Mouse (Mus musculus) frontal cortex, postnatal 14 days (tissue): ENCODE results near the gene Cdc5l.
"Not testable (repeated sequence)": the region's sequence is repeated elsewhere in the genome, so short reads cannot be mapped to it uniquely, and the experiment has no call there.

Experiments used
- DNase-seq, 2 experiments: peaks; one replicate each; pipeline ENCODE4 v3.0.0; 2022; ENCODE audit warnings: low spot score in 2 of 2

Gene Cdc5l

GRCm38 (mm10) chr17:45445923-45446322 lies 12.4 kb upstream of the Cdc5l start:
- DNase-seq = no peak

DNA sequence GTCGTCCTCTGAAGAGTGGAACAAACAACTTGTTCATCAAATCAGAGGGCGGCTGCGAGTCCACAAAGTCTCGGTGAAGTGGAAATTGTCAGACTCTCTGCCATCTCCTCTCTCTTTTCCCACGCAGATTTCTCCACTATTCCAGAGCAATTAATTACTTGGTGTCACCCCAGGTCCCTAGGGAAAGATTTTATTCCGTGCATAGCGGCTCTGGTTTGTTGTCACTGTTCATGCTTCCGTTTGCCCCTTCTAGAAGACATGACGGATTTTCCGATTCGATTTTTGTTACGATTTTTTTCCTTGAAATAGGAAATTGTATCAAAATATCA lies 689 bp upstream of the Cdc5l start:
- DNase-seq = no peak

DNA sequence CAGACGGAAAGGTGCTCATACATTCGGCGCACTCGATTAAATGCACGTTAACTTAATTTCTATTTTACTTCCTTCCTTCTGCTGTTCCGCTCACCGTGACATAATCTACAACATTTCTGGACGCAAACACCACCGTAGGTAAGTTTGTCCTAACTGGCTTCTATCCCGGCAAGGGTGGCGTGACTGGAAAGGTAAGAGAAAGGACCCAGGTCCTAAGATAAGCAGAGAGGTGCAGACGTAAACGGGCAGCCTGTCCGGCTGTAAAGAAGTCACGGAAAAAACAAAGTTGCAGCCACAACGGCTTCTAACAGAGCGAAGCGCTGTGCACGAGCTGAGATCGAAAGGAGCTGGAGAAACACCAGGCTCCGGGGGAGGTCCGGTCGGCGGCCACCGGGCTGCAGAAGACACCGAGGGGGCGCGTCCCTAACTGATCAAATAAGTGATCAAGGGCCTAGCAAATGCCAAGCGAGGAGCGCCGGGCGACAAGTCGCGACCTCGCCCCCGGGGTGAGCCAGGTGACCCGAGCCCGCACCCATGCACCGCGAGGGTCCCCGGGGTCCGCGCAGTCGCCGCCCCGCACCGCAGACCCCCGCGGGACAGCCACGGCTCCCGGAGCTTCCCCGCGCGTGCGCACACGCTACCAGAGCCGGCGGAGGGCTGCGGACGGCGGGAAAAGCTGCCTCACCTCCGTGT lies 685 bp downstream of the Cdc5l start:
- DNase-seq = peak in 1 of 2 experiments; percentile 48

DNA sequence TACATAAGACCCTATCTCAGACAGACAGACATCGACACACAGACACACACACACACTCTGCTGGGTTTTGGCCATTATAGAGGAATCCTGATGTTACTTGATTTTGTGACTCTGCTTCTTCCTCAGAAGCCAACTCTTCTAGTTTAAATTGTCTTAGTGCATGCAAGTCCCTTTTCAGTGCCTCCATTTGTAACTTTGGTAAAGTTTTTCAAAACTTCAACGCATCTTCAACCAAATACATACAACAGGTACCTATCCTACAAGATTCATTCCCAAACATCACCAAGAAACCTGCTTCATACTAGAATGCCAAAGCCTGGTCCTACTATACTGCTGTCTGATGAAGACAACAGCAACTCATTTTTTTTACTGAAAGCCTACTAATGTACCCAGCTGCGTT lies 1.5 kb downstream of the Cdc5l start:
- no peak for DNase-seq

- DNase-seq = no peak
These were observed 16.1 kb downstream of the Cdc5l start for GRCm38 (mm10) chr17:45417387-45417786.

DNA sequence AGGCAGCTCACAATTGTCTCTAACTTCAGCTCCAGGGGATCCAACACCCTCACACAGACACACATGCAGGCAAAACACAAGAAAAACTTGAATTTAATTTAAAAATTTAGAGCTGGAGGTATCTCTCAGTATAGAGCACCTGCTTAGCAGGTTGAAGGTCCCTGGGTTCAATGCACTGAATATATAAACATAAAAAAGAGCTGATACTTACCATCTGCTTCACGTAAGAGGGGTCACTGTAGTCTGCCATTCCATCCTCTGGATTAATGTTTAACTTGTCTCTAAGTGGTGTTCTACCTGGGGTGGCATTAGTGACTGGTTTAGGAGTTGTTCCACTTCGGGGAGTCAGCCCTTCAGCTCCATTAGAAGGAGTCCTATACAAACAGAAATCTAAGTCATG lies 21.9 kb downstream of the Cdc5l start:
- not testable (repeated sequence) for DNase-seq

DNA sequence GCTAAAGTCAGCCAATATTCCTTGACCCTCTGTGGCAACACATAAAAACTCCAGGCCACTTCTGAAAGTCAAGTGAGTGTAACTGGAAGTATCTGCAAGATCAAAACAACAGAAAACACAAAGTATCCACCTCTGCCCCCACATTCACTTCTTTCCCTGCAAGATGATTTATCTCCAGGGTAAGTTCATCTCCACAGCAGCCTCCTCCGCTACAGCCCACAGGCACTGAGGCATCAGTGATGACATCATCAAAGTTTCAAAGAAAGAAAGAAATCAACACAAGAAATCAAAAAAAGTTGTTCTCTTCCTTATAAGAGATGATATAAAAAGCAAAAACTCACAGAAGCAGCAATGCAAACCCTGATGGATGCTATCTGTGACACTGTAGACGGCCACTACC lies 24.8 kb downstream of the Cdc5l start:
- no peak for DNase-seq

GRCm38 (mm10) chr17:45406281-45406680 lies 27.3 kb downstream of the Cdc5l start:
- no peak for DNase-seq

DNA sequence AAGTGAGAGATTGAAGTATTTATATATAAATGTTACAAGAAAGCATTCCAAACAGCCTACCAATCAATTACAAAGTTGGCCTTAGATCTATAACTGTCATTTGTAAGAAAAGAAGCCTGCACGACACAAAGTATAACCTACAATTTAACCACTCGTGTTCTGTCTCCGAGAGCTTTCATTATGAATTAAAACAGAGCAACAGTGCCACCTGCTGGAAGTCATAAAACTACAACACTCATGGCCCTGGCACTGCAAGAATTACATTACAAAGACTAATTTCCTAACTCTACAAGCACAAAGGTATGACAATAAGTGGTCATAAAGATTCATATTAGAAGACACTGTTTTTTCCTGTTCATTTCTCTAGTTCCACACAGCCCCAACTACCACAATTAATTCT lies 30.3 kb downstream of the Cdc5l start:
- peak in 1 of 2 experiments; percentile 47 for DNase-seq

GRCm38 (mm10) chr17:45402601-45403000 lies 30.9 kb downstream of the Cdc5l start:
- no peak for DNase-seq

DNA sequence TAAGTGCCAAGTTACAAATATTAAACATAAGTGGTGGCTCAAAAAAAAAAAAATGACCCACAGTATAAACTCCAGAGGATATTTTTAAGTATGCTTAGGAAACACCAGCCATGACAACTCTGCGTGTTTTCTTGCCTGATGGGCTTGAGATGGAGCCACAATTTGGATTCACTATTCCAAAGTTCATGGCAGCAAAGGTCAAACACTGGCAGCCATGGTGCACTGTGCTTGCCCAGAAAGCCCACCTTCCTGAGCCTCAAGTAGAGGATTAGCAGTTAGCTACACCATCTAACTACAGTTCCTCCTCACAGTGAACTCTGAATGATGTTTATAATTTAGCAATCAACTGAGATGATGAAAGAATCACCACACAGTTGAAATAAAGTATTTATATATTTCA lies 31.4 kb downstream of the Cdc5l start:
- DNase-seq = no peak

- DNase-seq = no peak
These were observed 32.2 kb downstream of the Cdc5l start for GRCm38 (mm10) chr17:45401126-45401905.

- DNase-seq = no peak
These were observed 35.5 kb downstream of the Cdc5l start for GRCm38 (mm10) chr17:45398021-45398420.

DNA sequence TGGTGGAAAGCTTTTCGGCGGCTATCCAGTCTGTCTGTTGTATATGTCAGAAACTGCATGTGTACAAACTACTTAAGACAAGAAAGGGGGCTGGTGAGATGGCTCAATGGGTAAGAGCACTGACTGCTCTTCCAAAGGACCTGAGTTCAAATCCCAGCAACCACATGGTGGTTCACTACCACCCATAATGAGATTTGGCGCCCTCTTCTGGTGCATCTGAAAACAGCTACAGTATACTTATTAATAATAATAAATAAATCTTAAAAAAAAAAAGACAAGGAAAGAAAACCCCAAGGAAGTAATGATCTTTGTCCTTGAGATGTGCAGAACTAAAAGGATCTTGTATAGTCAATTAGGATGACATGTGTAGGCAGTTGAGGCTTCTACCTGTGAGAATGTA lies 36.0 kb downstream of the Cdc5l start:
- DNase-seq = no peak

DNA sequence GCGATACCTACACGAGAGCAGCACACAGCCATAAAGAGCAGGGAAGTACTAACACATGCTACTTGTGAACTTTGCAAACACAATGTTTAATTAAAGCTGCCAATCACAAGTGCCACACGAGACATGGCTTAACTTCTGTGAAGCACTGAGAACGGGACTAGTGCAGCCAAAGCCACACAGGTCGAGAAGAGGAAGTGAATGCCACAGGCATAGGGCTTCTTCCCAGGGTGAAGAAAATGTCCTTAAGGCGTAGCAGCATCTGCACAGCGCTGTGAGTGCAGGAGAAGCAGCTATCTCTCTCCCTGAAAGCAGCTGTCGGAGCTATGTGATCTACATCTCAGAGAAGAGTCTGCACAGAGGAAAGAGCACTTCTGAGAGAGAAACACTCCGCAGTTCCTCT lies 38.9 kb downstream of the Cdc5l start:
- DNase-seq = no peak

GRCm38 (mm10) chr17:45393765-45394164 lies 39.8 kb downstream of the Cdc5l start:
- DNase-seq = no peak

GRCm38 (mm10) chr17:45389896-45390295 lies 43.6 kb downstream of the Cdc5l start:
- no peak for DNase-seq

GRCm38 (mm10) chr17:45386986-45387385 lies 46.6 kb downstream of the Cdc5l start:
- DNase-seq = no peak

GRCm38 (mm10) chr17:45383305-45383704 lies 50.2 kb downstream of the Cdc5l start:
- no peak for DNase-seq

- no peak for DNase-seq
These were observed 54.2 kb downstream of the Cdc5l start for GRCm38 (mm10) chr17:45379271-45379784.

DNA sequence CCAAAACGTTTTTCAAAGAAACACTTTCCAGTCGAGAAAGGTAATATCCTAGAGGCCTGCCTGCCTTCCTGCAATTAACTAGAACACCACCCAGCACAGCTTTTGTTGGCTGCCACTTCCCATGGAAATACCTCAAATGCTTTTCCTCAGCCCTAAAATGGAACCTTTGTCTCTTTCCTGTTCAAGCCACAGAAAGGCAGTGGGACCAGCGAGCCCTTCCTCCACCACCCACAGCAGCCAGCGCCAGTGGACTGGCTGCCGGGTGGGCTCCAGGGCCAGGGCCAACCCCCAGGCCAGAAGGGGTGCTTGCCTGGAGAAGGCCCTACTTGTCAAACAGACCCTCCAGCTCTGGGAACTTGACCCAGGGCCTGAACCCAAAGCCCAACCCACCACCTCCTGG lies 56.2 kb downstream of the Cdc5l start:
- no peak for DNase-seq

- peak; percentile 41 to 73 for DNase-seq
These were observed 59.4 kb downstream of the Cdc5l start for GRCm38 (mm10) chr17:45373987-45374608.

- no peak for DNase-seq
These were observed 62.5 kb downstream of the Cdc5l start for GRCm38 (mm10) chr17:45371042-45371441.
